Mouse (Mus musculus): ENCODE measurements around the gene Tdrd7. TPM values are rescaled to one million over a fixed set of nuclear protein-coding genes. Genes with fewer than 3 reads are reported as not detected.

The Tdrd7 gene
- polyA plus RNA-seq, 1 experiment from 2014 or later: 11.9 TPM

DNA sequence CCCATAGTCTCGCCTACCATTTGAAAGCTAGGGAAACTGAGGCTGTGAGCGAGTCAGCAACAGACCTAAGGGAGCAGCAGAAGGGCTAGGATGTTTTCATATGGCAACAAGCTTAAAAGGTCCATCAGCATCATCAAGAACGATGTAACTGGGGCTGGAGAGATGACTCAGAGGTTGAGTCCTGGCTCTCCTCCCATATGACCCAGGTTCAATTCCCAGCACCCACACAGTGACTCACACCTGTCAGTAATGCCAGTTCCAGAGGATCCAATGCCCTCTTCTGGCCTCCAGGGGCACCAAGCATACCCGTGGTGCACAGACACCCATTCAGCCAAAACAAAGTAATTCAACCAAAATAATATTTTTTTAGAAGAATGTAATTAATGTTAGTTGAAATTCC is 115.1 kb downstream of the Tdrd7 start:
- no peak overlapping the region for H3K4me3 ChIP-seq (ENCODE audit: low read depth, low read length)
- H3K4me2 ChIP-seq (ENCODE audit: low read depth, low read length): no peak overlapping the region
- no peaks in the 10 kb centered on the region for H3K9me3 ChIP-seq (replicated peaks; ENCODE audit: control insufficient read depth, low read length)
- ATAC-seq (ENCODE audit: low read depth): no peak
- no peak overlapping the region for H3K9ac ChIP-seq (ENCODE audit: low read depth, low read length)
- WGBS (ENCODE audit: insufficient replicate concordance): 90% methylated on average over 4 of the region's 4 CpGs
- no peaks in the 10 kb centered on the region for H3K27me3 ChIP-seq (ENCODE audit: control insufficient read depth, insufficient read depth, low read depth, low read length)
- peaks cover 41% of the 10 kb centered on the region for H3K36me3 ChIP-seq (ENCODE audit: control insufficient read depth, insufficient read depth)
- no peak overlapping the region for H3K27ac ChIP-seq (ENCODE audit: low read length)
- H3K4me1 ChIP-seq (ENCODE audit: control insufficient read depth, low read depth, low read length): no peaks in the 10 kb centered on the region

DNA sequence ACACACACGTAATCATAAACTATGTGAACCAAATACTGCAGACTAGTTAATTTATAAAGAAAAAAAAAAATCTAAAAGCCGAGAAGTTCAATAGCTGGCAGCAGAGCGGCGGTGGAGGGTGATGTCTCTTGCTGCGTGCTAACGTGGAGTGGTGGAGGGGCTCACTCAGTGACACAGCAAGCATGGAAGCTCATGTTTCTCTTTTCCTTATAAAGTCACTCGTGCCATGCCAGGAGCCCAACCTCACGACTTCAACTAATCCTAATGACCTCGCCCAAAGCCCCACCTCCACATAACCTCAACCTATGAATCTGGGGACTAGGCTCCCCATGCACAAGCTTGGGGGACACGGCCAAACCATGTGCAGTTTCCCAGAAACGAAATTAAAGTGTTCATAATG is 117.4 kb downstream of the Tdrd7 start:
- H3K4me1 ChIP-seq (ENCODE audit: control insufficient read depth, low read depth, low read length): no peaks in the 10 kb centered on the region
- peaks cover 55% of the 10 kb centered on the region for H3K36me3 ChIP-seq (ENCODE audit: control insufficient read depth, insufficient read depth)
- no peak overlapping the region for H3K27ac ChIP-seq (ENCODE audit: low read length)
- no peaks in the 10 kb centered on the region for H3K27me3 ChIP-seq (ENCODE audit: control insufficient read depth, insufficient read depth, low read depth, low read length)
- H3K4me2 ChIP-seq (ENCODE audit: low read depth, low read length): no peak overlapping the region
- H3K9me3 ChIP-seq (replicated peaks; ENCODE audit: control insufficient read depth, low read length): no peaks in the 10 kb centered on the region
- no peak overlapping the region for H3K9ac ChIP-seq (ENCODE audit: low read depth, low read length)
- no peak for ATAC-seq (ENCODE audit: low read depth)
- H3K4me3 ChIP-seq (ENCODE audit: low read depth, low read length): no peak overlapping the region
- 77% methylated on average over 11 of the region's 11 CpGs for WGBS (ENCODE audit: insufficient replicate concordance)

Other genes starting within 250 kb of the Tdrd7 start
- gene Aldh1b1, start 166.3 kb upstream of the Tdrd7 start, polyA plus RNA-seq (2015; fragmentation: Nextera tagmentation; extraction: Ambion mirVana): 103 and 114 TPM in 2 replicates
- not detected in 2 replicates for gene Igfbpl1, start 138.4 kb upstream of the Tdrd7 start, polyA plus RNA-seq (2015; fragmentation: Nextera tagmentation; extraction: Ambion mirVana)
- 8.2 and 9.4 TPM in 2 replicates for gene Stra6l, start 116.7 kb upstream of the Tdrd7 start, polyA plus RNA-seq (2015; fragmentation: Nextera tagmentation; extraction: Ambion mirVana)
- 0.07 and 0.08 TPM in 2 replicates for gene Ccdc180, start 75.0 kb upstream of the Tdrd7 start, polyA plus RNA-seq (2015; fragmentation: Nextera tagmentation; extraction: Ambion mirVana)
- 50.0 and 52.5 TPM in 2 replicates for gene Tmod1, start 73.6 kb downstream of the Tdrd7 start, polyA plus RNA-seq (2015; fragmentation: Nextera tagmentation; extraction: Ambion mirVana)
- gene Ncbp1, start 173.3 kb downstream of the Tdrd7 start, polyA plus RNA-seq (2015; fragmentation: Nextera tagmentation; extraction: Ambion mirVana): 30.5 and 33.6 TPM in 2 replicates
- 8.7 and 9.8 TPM in 2 replicates for gene Tstd2, start 173.4 kb downstream of the Tdrd7 start, polyA plus RNA-seq (2015; fragmentation: Nextera tagmentation; extraction: Ambion mirVana)
- gene Xpa, start 231.0 kb downstream of the Tdrd7 start, polyA plus RNA-seq (2015; fragmentation: Nextera tagmentation; extraction: Ambion mirVana): 7.0 and 7.9 TPM in 2 replicates